Mouse (Mus musculus) thymus, adult 2 months (tissue): Measurements from ENCODE around the gene Atg4b. TPM values are rescaled to one million over a fixed set of nuclear protein-coding genes. Genes with fewer than 3 reads are reported as not detected.

Experiments used
- DNase-seq: peaks from one replicate; pipeline ENCODE4 v3.0.0; 2021
- H3K27ac ChIP-seq: fragments of 200-500 bp; 2 replicates; pipeline ENCODE4 v1.5.1; 2012; ENCODE audit warnings: low read length, control low read depth; ENCODE audit not compliant: control insufficient read depth, insufficient read depth
- H3K27me3 ChIP-seq: fragments of 200-500 bp; 2 replicates; pipeline ENCODE4 v1.6.1; 2012; ENCODE audit warnings: mild to moderate bottlenecking, low read length, moderate library complexity, mixed read lengths; ENCODE audit not compliant: control insufficient read depth, insufficient read depth
- H3K36me3 ChIP-seq: fragments of 200-500 bp; 2 replicates; pipeline ENCODE4 v1.6.1; 2012; ENCODE audit warnings: mild to moderate bottlenecking, low read length, moderate library complexity; ENCODE audit not compliant: control insufficient read depth, insufficient read depth
- H3K4me1 ChIP-seq: fragments of 200-500 bp; replicated peaks from 2 replicates; pipeline ENCODE4 v1.6.1; 2012; ENCODE audit warnings: low read length; ENCODE audit not compliant: control insufficient read depth, insufficient read depth
- H3K4me3 ChIP-seq: fragments of 200-500 bp; 2 replicates; pipeline ENCODE4 v1.5.1; 2012; ENCODE audit warnings: mild to moderate bottlenecking, low read length, control low read depth, moderate library complexity; ENCODE audit not compliant: control insufficient read depth, insufficient read depth
- CTCF ChIP-seq: fragments of 200-500 bp; IDR thresholded peaks from 2 replicates; pipeline ENCODE4 v1.5.1; 2012; ENCODE audit warnings: mild to moderate bottlenecking, control low read depth, low read length, moderate library complexity, borderline replicate concordance; ENCODE audit not compliant: control insufficient read depth, poor library complexity, insufficient read depth; ENCODE audit errors: extremely low read depth
- POLR2A ChIP-seq: fragments of 200-500 bp; IDR thresholded peaks from 2 replicates; pipeline ENCODE4 v1.6.1; 2012; ENCODE audit warnings: mild to moderate bottlenecking, low read length, control low read depth, moderate library complexity; ENCODE audit not compliant: control insufficient read depth, poor library complexity, insufficient read depth; ENCODE audit errors: extremely low read depth
- WGBS: fragments of 180-500 bp; shearing (Covaris S2); methylation state at CpG from one replicate; pipeline ENCODE4 v1.1.7; 2018; 5-methylcytosine and 5-hydroxymethylcytosine counted together
- polyA plus RNA-seq: library from polyadenylated mRNA; depleted of rRNA; stranded (reverse); fragments of >200 nt; gene quantifications from 2 replicates; pipeline ENCODE4 v1.2.3, GENCODE M21; 2012

The Atg4b gene
- polyA plus RNA-seq, 1 experiment, result 75.6 TPM

GRCm38 (mm10) chr1:93764871-93765591, 13.7 kb downstream of the Atg4b start:
- Histone ChIP-seq H3K27ac (no peak overlapping the region), H3K27me3 (no peaks in the 10 kb centered on the region), H3K4me1 (no peaks in the 10 kb centered on the region), H3K36me3 (0 out of 2 replicates have a peak, but pooled peaks cover 5% of the 10 kb centered on the region), H3K4me3 (no peak overlapping the region)
- DNase-seq, result no peak
- TF ChIP-seq CTCF (no peak), POLR2A (no peak)
- WGBS, result 92% methylated on average over 9 of the region's 9 CpGs

GRCm38 (mm10) chr1:93767600-93767999, 16.3 kb downstream of the Atg4b start:
- H3K27ac ChIP-seq, result no peak overlapping the region
- H3K4me1 ChIP-seq, result no peaks in the 10 kb centered on the region
- no peaks in the 10 kb centered on the region for H3K27me3 ChIP-seq
- no peak for TF ChIP-seq POLR2A
- no peak for TF ChIP-seq CTCF
- 0 out of 2 replicates have a peak, but pooled peaks cover 5% of the 10 kb centered on the region for H3K36me3 ChIP-seq
- H3K4me3 ChIP-seq, result no peak overlapping the region
- 97% methylated on average over 6 of the region's 6 CpGs for WGBS
- no peak for DNase-seq

- DNase-seq, result no peak
- TF ChIP-seq POLR2A, result no peak
- TF ChIP-seq CTCF, result no peak
- Histone ChIP-seq H3K27me3 (no peaks in the 10 kb centered on the region), H3K4me3 (no peak overlapping the region), H3K4me1 (no peaks in the 10 kb centered on the region), H3K27ac (no peak overlapping the region), H3K36me3 (peaks cover 16% of the 10 kb centered on the region)
- WGBS, result 96% methylated on average over 3 of the region's 3 CpGs
Measured at GRCm38 (mm10) chr1:93769901-93770300, 18.6 kb downstream of the Atg4b start.

GRCm38 (mm10) chr1:93776686-93777085, 25.4 kb downstream of the Atg4b start:
- no peak overlapping the region for H3K4me3 ChIP-seq
- H3K27ac ChIP-seq, result no peak overlapping the region
- H3K36me3 ChIP-seq, result peaks cover 50% of the 10 kb centered on the region
- 97% methylated on average over 5 of the region's 5 CpGs for WGBS
- no peaks in the 10 kb centered on the region for H3K27me3 ChIP-seq
- DNase-seq, result no peak
- H3K4me1 ChIP-seq, result no peaks in the 10 kb centered on the region
- TF ChIP-seq POLR2A, result no peak
- TF ChIP-seq CTCF, result no peak

GRCm38 (mm10) chr1:93786912-93787311, 35.6 kb downstream of the Atg4b start:
- peaks cover 74% of the 10 kb centered on the region for H3K36me3 ChIP-seq
- no peaks in the 10 kb centered on the region for H3K27me3 ChIP-seq
- H3K4me1 ChIP-seq, result no peaks in the 10 kb centered on the region
- H3K4me3 ChIP-seq, result no peak overlapping the region
- no peak for DNase-seq
- H3K27ac ChIP-seq, result no peak overlapping the region
- WGBS, result 100% methylated on average over 2 of the region's 2 CpGs
- TF ChIP-seq CTCF (no peak), POLR2A (no peak)

- no peak for DNase-seq
- H3K27ac ChIP-seq, result no peak overlapping the region
- TF ChIP-seq POLR2A (no peak), CTCF (no peak)
- H3K27me3 ChIP-seq, result no peaks in the 10 kb centered on the region
- WGBS, result 94% methylated on average over 8 of the region's 8 CpGs
- H3K36me3 ChIP-seq, result peaks cover 48% of the 10 kb centered on the region
- H3K4me3 ChIP-seq, result no peak overlapping the region
- no peaks in the 10 kb centered on the region for H3K4me1 ChIP-seq
Measured at GRCm38 (mm10) chr1:93794526-93794925, 43.2 kb downstream of the Atg4b start.
